Mouse (Mus musculus) hindbrain, embryonic 10.5 days (tissue): Measurements from ENCODE around the gene D17Wsu92e. TPM values are rescaled to one million over a fixed set of nuclear protein-coding genes. Genes with fewer than 3 reads are reported as not detected.

Experiments
- DNase-seq: peaks from one replicate; pipeline ENCODE4 v3.0.0-alpha.2; 2017; ENCODE audit warnings: low spot score
- H3K27ac ChIP-seq: fragments of 300-500 bp; sonication (generic); 2 replicates; pipeline ENCODE4 v1.5.1; 2016; ENCODE audit warnings: mild to moderate bottlenecking, moderate library complexity
- H3K27me3 ChIP-seq: fragments of 300-500 bp; sonication (generic); 2 replicates; pipeline ENCODE4 v1.6.1; 2016; ENCODE audit warnings: mild to moderate bottlenecking; ENCODE audit not compliant: poor library complexity, insufficient read depth, severe bottlenecking
- H3K36me3 ChIP-seq: fragments of 300-500 bp; sonication (generic); 2 replicates; pipeline ENCODE4 v1.6.1; 2016; ENCODE audit warnings: mild to moderate bottlenecking, moderate library complexity
- H3K4me1 ChIP-seq: fragments of 300-500 bp; sonication (generic); replicated peaks from 2 replicates; pipeline ENCODE4 v1.6.1; 2016; ENCODE audit warnings: mild to moderate bottlenecking
- H3K4me3 ChIP-seq: fragments of 300-500 bp; sonication (generic); 2 replicates; pipeline ENCODE4 v1.5.1; 2016; ENCODE audit warnings: mild to moderate bottlenecking, moderate library complexity
- H3K9me3 ChIP-seq: fragments of 300-500 bp; sonication (generic); 2 replicates; pipeline ENCODE4 v1.6.1; 2016; ENCODE audit warnings: mild to moderate bottlenecking, moderate library complexity
- WGBS: fragments of 180-500 bp; shearing (Covaris S2); methylation state at CpG from one replicate; pipeline ENCODE4 v1.1.7; 2016; 5-methylcytosine and 5-hydroxymethylcytosine counted together
- polyA plus RNA-seq: library from polyadenylated mRNA; unstranded; fragments of >200 nt; fragmentation: Nextera tagmentation; extraction: Ambion mirVana; gene quantifications from 2 replicates; pipeline ENCODE4 v1.2.1, GENCODE M21; 2016

The D17Wsu92e gene
- polyA plus RNA-seq, 1 experiment from 2014 or later = 10.7 TPM

DNA sequence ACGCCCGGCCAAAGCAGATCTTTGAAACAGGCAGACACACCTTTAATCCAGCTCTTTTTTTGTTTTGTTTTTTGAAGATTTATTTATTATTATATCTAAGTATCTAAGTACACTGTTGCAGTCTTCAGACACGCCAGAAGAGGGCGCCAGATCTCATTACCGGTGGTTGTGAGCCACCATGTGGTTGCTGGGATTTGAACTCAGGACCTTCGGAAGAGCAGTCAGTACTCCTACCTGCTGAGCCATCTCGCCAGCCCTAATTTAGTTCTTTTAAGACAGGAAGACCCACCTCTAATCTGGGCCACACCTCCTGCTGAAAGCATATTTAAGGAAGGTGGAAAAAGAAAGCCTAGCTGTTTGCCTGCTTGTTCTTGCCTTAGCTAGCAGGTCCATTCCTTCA is 10.0 kb upstream of the D17Wsu92e start:
- WGBS = 52% methylated on average over 7 of the region's 7 CpGs
- Histone ChIP-seq H3K4me3 (no peak overlapping the region), H3K9me3 (no peaks in the 10 kb centered on the region), H3K27ac (no peak overlapping the region), H3K36me3 (no peaks in the 10 kb centered on the region), H3K27me3 (no peaks in the 10 kb centered on the region), H3K4me1 (peaks cover 25% of the 10 kb centered on the region)
- DNase-seq = peak; percentile 12

DNA sequence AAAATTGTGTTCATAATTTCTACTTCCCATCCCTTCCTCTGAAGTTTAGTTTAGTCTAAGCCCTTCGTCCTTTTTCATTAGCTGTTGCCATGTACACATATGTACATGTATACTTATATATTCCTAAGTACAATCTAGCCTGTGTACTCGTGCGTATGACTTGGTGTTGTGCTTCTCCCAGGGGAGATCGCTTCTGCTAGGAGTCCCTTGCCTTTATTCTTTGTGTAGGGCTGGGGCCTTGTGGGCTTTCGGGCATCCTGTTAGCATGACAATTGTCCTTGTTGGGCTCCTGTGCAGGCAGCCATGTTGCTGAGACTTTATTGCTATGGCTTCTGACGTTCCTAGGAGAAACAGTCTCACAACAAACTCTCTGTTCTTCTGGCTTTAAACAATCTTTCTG is 7.1 kb upstream of the D17Wsu92e start:
- DNase-seq = peak; percentile 25
- Histone ChIP-seq H3K27ac (peak overlapping the region; percentile 89), H3K9me3 (no peaks in the 10 kb centered on the region), H3K27me3 (no peaks in the 10 kb centered on the region), H3K4me3 (peak overlapping the region; percentile 52), H3K36me3 (no peaks in the 10 kb centered on the region), H3K4me1 (peaks cover 29% of the 10 kb centered on the region)
- 29% methylated on average over 6 of the region's 6 CpGs for WGBS

DNA sequence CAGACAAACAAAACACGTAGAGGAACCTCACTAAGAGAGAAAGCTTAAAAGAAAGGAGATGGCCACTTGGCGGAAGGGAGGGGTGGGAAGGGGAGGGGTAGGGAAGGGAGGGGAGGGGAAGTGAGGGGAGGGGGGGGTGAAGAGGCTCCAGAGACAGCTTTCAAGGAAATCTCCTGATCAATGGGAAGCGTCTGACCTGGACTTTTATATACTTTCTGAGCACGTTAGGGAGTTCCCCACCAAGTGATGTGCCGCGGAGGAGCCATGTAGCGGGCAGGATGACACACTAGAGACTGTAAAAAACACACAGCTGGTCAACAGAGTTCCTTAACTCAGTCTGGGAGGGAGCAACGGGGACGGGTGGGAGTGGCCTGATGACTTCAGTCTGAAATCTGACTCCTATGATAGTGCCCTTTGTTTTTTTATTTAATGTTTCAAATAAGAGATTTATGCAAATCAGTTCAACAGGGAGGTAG is 6.5 kb upstream of the D17Wsu92e start:
- DNase-seq = peak; percentile 64
- no peaks in the 10 kb centered on the region for H3K36me3 ChIP-seq
- peak overlapping the region; percentile 89 for H3K27ac ChIP-seq
- no peaks in the 10 kb centered on the region for H3K27me3 ChIP-seq
- H3K4me1 ChIP-seq = peaks cover 29% of the 10 kb centered on the region
- 2% methylated on average over 9 of the region's 9 CpGs for WGBS
- peak overlapping the region; percentile 52 for H3K4me3 ChIP-seq
- H3K9me3 ChIP-seq = no peaks in the 10 kb centered on the region

DNA sequence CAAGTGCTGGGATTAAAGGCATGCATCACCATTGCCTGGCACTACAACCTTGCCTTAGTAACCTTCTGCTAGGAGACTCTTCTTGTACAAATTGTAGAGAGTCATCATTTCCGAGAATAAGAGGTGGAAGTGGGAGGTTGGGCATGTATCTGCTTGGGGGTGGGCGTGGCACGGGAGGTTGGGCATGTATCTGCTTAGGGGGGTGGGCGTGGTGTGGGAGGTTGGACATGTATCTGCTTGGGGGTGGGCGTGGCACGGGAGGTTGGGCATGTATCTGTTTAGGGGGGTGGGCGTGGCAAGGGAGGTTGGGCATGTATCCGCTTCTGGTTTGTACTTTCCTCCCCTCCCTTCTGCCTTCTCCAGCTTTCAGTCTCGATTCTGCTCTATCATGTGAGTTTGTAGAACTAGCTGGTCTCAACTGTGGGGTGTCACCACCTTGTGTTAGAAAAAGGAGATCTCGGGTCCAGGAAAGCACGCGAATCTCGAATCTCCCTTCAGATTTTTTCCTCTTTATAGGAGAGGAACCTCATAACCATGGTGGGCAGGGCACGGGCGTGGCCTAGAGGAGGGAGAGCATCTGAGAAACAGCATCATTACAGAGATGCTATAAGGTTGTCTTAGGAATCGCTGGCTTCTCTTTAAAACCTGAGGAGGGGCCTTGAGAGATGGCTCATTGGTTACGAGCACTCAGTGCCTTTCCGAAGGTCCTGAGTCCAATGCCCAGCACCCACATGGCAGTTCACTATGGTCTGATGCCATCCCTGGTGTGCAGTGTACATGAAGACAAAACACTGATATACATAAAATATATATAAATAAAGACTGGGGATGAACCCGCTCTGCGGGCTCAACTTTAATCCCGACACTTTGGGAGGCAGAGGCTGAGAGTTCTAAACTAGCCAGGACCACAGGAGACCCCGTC is 5.8 kb upstream of the D17Wsu92e start:
- Histone ChIP-seq H3K4me3 (peak overlapping the region; percentile 52), H3K36me3 (no peaks in the 10 kb centered on the region), H3K4me1 (peaks cover 33% of the 10 kb centered on the region), H3K9me3 (no peaks in the 10 kb centered on the region), H3K27ac (peak overlapping the region; percentile 89), H3K27me3 (no peaks in the 10 kb centered on the region)
- peak; percentile 76 for DNase-seq
- 4% methylated on average over 22 of the region's 22 CpGs for WGBS

DNA sequence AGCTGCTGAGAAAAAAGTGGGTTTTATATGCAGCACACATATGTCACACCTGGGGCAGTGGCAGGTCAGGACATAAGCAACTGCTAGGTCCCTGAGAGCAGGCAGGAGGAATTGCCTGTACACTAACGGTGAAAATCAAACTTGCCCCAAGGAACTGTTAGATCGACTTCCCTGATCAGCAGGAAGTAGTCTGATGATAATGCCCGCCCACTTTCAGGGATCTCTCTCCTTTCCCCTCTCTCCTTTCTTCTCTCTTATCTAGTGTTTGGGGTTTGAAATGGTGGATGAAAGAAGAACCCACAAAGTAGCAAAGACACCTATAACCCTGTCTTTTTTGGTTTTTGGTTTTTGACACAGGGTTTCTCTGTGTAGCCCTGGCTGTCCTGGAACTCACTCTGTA is 5.1 kb upstream of the D17Wsu92e start:
- 40% methylated on average over 3 of the region's 3 CpGs for WGBS
- Histone ChIP-seq H3K4me1 (peaks cover 38% of the 10 kb centered on the region), H3K27me3 (no peaks in the 10 kb centered on the region), H3K36me3 (no peaks in the 10 kb centered on the region), H3K27ac (no peak overlapping the region), H3K9me3 (no peaks in the 10 kb centered on the region), H3K4me3 (peak overlapping the region; percentile 52; the same call in 1 of the 2 replicates)
- DNase-seq = no peak

DNA sequence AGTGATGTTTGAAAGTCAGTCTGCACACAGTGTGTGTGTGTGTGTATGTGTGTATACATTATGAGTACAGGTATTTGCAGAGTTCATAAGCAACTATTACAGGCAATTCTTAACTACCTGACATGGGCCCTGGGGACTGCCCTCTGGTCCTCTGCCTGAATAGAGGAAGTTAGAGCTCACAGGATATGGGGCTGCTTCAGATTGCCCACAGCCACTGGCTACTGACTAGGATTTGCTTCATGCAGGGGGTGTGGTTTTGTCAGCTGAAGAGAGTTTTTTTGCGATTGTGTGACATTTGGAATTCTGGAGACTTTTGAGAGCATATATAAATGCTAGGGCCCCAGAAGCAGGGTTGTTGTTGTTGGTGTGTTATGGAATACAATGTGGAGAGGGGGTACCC is 4.5 kb upstream of the D17Wsu92e start:
- WGBS = 74% methylated on average over 1 of the region's 1 CpGs
- Histone ChIP-seq H3K27me3 (no peaks in the 10 kb centered on the region), H3K4me3 (no peak overlapping the region), H3K36me3 (no peaks in the 10 kb centered on the region), H3K4me1 (peaks cover 38% of the 10 kb centered on the region), H3K9me3 (no peaks in the 10 kb centered on the region), H3K27ac (no peak overlapping the region)
- DNase-seq = no peak

DNA sequence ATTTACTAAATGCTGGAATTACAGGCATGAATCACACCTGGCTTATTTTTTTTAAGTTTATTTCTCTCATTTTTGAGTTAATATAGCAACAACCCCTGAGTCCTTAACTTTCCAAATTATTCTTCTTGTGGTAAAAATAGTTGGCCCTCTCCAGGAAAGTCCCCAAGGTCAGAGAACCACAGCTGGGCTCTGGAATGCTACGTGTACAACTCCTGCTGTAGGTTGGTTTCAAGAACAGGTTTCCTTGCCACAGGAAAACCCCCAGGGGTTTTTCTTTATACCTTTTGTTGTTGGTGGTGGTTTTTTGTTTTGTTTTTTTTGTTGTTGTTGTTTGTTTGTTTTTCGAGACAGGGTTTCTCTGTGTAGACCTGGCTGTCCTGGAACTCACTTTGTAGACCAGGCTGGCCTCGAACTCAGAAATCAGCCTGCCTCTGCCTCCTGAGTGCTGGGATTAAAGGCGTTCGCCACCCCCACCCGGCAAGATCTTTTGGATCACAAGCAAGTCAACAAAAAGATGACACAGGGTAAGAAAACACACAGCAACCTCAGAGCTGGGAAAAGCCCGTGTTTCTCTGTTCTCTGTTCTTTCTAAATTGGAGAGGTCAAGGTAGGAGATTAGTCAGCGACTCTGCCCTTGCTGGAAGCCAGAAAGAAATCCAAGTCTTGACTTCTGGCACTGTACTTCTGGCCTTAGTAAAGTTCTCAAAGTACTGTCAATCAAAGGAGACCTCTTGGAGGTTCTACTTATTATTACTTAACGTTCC is 2.9 kb upstream of the D17Wsu92e start:
- H3K4me1 ChIP-seq = peaks cover 51% of the 10 kb centered on the region
- 81% methylated on average over 9 of the region's 9 CpGs for WGBS

DNA sequence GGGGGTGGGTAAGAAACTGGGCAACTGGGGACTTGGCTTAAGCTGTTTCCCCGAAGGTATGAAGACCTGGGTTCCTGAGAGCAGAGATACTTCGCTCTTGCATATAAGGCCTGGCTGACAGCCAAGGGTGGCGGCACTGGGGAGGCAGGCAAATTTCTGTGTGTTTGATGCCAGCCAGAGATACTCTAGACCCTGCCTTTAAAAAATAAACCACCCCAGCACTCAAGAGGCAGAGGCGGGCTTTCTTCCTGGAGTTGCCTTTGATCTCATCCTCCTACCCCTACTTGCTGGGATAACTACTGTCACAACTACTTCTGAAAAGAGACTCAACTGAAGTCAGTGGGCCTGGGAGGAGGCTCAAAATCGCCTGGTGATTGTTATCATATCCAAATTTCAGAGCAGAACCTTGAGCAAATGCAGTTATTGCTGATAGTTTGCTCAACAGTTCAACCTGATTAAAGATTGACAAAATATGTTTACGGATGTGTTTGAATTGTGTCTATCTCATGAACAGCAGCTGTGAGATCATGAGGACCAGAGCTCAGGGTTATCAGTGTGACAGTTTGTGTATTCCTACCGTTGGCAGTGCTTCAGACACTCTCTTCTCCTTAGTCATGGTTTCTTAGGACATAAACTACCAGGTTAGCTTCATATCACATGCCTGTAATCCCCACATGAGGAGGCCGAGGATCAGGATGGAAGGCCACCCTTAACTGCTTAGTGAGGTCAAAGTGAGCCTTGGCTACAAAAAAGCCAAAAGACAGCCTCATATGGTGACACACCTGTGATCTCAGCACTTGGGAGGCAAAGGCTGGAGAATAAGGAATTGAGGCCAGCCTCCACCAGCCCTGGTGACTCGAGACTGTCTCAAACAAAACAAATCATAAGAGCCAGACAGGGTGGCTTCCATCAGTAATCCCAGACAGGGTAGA is 1.2 kb upstream of the D17Wsu92e start:
- DNase-seq = no peak
- no peaks in the 10 kb centered on the region for H3K27me3 ChIP-seq
- H3K9me3 ChIP-seq = no peaks in the 10 kb centered on the region
- no peaks in the 10 kb centered on the region for H3K36me3 ChIP-seq
- H3K4me1 ChIP-seq = peaks cover 46% of the 10 kb centered on the region
- peak overlapping the region; percentile 90 for H3K27ac ChIP-seq
- peak overlapping the region; percentile 100 for H3K4me3 ChIP-seq
- WGBS = 70% methylated on average over 9 of the region's 9 CpGs

More for the DNA sequence above, 2.9 kb upstream of the D17Wsu92e start:
- no peak for DNase-seq
- H3K27me3 ChIP-seq = no peaks in the 10 kb centered on the region
- no peak overlapping the region for H3K27ac ChIP-seq
- no peaks in the 10 kb centered on the region for H3K36me3 ChIP-seq
- no peaks in the 10 kb centered on the region for H3K9me3 ChIP-seq
- no peak overlapping the region for H3K4me3 ChIP-seq

DNA sequence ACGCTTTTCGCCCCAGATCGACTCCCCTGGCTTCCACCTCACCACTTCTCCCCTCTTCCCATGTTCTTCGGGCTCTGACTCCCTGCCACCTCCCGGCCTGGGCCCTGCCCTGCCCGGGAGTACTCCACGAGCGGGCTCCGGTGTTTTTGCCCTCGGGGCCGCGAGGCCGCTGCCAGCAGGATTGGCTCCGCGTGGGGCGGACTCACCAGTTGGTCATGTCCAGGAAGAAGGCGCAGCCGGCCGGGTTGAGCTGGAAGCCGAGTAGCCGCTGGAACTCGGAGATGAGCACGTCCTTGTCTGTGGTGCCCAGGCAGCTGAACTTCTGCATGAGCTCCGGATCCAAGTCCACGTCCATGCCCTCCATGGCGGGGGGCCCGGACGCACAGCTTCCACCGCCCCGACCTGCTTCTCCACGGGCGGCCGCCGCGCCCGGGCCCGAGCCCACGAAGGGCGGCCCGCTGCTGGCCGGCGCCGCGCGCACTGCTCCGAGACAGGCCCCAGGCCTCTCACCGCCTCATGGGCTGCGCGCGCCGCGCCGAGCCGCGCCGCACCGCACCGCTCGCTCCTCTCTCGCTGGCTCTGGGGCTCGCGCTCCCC is 379 bp downstream of the D17Wsu92e start:
- Histone ChIP-seq H3K4me1 (peaks cover 30% of the 10 kb centered on the region), H3K36me3 (no peaks in the 10 kb centered on the region), H3K27me3 (no peaks in the 10 kb centered on the region), H3K4me3 (peak overlapping the region; percentile 100), H3K9me3 (no peaks in the 10 kb centered on the region), H3K27ac (peak overlapping the region; percentile 90)
- no peak for DNase-seq
- 1% methylated on average over 62 of the region's 62 CpGs for WGBS

DNA sequence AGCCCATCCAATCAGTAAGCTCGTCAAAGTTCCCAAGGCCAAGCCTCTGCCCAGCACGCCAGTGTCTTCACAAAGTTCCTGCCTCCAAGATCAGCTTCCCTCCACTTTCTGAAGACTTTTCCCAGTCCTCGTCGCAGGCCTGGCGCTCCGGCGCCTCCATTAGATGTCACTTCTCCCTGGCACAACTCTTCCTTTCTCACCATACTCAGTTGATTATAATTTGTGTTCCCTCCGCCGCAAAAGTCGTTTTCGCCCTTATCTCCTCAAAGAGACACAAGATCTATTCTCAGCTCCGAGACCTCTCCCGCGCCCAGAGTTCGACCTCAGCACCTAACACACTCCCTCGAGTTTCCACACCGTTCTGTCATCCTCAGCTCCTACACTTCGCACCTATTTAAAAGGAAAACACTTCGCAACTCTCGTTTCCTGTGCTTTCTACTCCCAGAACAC is 902 bp downstream of the D17Wsu92e start:
- DNase-seq = peak; percentile 25
- no peaks in the 10 kb centered on the region for H3K27me3 ChIP-seq
- H3K9me3 ChIP-seq = no peaks in the 10 kb centered on the region
- under 1% methylated on average over 20 of the region's 20 CpGs for WGBS
- H3K4me3 ChIP-seq = peak overlapping the region; percentile 100
- H3K27ac ChIP-seq = peak overlapping the region; percentile 90
- no peaks in the 10 kb centered on the region for H3K36me3 ChIP-seq
- peaks cover 29% of the 10 kb centered on the region for H3K4me1 ChIP-seq

DNA sequence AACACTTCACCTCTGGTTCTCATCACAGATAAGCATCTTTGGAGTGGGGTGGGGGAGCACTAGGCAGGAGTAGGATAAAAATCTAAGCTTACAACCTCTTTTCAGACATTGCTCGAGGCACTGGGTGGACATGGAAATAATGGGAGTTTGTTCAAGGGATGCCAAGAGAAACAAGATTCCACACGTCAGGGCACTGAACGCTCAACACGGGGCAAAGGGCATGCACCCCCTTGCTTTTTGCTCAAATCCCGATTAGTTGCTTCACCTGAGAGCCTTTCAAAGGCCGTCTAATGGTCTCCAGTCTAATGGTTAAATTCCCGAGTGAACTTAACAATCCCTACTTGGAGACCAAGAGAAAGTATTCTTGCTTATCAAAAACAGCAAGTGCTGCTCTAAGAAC is 1.4 kb downstream of the D17Wsu92e start:
- H3K27me3 ChIP-seq = no peaks in the 10 kb centered on the region
- WGBS = 35% methylated on average over 7 of the region's 7 CpGs
- H3K4me1 ChIP-seq = peaks cover 29% of the 10 kb centered on the region
- no peak overlapping the region; the same call in 1 of the 2 replicates for H3K27ac ChIP-seq
- no peak for DNase-seq
- H3K9me3 ChIP-seq = no peaks in the 10 kb centered on the region
- H3K36me3 ChIP-seq = no peaks in the 10 kb centered on the region
- peak overlapping the region; percentile 100 for H3K4me3 ChIP-seq

DNA sequence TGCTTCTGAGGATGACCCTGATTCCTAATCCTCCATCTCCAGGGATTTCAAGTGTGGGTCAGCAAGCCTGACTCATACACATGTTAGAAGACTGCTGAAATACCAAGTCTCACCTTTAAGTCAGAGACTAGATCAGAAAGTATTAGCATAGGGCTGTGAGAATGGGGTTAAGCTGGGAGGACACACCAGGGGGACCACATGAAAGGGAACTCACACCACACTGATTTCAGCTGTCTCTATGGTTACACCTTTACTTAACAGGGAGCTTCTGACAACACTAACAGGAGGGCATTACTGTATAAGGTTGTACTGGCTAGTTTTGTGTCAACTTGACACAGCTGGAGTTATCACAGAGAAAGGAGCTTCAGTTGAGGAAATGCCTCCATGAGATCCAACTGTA is 5.8 kb downstream of the D17Wsu92e start:
- H3K4me3 ChIP-seq = no peak overlapping the region
- no peak overlapping the region for H3K27ac ChIP-seq
- H3K36me3 ChIP-seq = peaks cover 3% of the 10 kb centered on the region; the same call in 1 of the 2 replicates
- no peaks in the 10 kb centered on the region for H3K27me3 ChIP-seq
- H3K4me1 ChIP-seq = peaks cover 20% of the 10 kb centered on the region
- no peak for DNase-seq
- H3K9me3 ChIP-seq = no peaks in the 10 kb centered on the region
